Mouse (Mus musculus): ENCODE results near the gene 1700003E16Rik.

1700003E16Rik gene

DNA sequence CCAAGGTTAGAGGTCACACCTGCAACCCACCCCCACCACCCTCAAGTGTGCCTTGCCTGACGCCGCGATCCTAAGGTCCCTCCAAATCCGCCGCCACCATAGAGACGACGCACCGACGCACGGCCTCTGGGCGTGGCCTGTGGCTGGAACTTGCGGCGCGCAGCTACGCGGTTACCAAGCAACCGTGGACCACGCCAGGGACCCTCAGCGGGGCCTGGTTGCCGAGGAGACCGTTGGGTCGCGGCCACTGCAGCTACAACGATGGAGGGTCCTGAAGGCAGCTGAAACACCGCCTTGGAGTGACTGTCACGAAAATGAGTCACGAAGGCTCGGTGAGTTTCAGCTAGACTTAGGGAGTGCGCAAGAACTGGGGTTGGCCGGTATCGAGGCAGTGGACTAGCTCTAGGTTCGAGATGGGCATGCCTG lies at the start of gene 1700003E16Rik, which contains the start of gene Wdr54:
TSS of gene 1700003E16Rik (plus strand) at position 146 of the 426 bp plus-strand sequence.
TSS of gene Wdr54 (minus strand) at position 139 of the 426 bp plus-strand sequence.
- in situ Hi-C loops (cut with MseI, MboI): no loop called here

DNA sequence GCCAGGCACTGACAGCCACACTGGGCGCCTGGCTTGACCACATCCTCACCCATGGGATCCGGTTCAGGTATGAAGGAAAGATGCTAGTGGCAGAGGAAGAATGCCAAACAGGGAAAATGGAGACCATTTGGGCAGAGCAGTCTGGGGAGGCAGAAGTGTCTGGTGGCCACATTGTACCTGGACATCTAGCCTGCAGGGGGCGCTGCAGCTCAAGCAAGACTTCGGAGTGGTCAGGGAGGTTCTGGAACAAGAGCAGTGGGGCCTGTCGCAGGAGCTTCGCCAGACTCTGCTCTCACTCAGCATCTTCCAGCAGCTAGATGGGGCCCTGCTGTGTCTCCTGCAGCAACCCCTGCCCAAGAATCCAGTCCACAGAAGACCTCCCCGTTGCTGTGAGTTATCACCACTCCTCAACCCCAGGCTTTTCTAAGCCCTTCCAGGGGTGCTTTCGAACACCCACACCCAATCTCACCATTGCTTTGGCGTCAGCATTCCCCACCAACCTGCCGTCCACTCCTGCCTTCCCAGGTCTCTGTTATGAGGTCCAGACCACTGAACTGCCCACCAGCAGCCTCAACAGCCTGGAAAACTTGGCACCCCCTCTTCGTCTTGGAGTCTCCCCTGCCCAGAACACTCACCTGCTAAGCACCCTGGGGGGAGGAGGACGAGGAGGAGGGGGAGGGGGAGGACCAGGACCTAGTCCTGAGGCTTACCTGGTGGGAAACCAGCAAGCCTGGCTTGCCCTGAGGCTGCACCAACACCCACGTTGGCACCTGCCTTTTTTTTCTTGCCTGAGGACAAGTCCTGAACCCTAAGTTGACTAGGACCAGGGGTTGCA lies 48.4 kb upstream of the 1700003E16Rik start:
- in situ Hi-C loops (cut with MseI, MboI): no loop called here

- in situ Hi-C loops (cut with MseI, MboI): no loop called here
These were observed 47.2 kb upstream of the 1700003E16Rik start, which contains the start of gene Mrpl53 for GRCm38 (mm10) chr6:83108762-83109668. Gene Mrpl53 (plus strand): TSS chr6:83109040.

GRCm38 (mm10) chr6:83111510-83112136 lies 44.6 kb upstream of the 1700003E16Rik start:
- in situ Hi-C loops (cut with MseI, MboI): no loop called here

GRCm38 (mm10) chr6:83115011-83115671 lies 41.1 kb upstream of the 1700003E16Rik start, which contains the start of gene Mogs:
Gene Mogs (plus strand): TSS chr6:83115496.
- in situ Hi-C loops (cut with MseI, MboI): no loop called here

DNA sequence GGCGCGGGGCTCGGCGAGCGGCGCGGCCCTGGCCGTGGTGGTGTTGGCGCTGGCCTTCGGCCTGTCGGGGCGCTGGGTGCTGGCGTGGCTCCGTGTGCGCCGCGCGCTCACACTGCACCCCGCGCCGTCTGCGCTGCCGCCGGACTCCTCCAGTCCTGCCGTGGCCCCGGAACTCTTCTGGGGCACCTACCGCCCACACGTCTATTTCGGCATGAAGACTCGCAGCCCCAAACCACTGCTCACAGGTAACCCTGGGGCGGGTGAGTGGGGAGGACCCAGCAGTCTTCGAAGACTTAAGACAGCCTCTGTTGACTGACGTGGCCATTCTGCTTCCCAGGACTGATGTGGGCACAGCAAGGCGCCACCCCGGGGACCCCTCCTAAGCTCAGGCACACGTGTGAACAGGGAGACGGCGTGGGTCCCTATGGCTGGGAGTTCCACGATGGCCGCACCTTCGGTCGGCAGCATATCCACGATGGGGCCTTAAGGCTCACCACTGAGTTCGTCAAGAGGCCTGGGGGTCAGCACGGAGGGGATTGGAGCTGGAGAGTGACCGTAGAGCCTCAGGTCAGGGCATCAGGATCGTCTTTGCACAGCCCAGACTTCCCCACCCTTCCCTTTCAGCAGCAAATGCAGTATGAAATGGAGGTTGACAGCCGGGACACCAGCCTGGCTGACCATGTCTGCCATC lies 40.4 kb upstream of the 1700003E16Rik start:
- in situ Hi-C loops (cut with MseI, MboI): no loop called here

DNA sequence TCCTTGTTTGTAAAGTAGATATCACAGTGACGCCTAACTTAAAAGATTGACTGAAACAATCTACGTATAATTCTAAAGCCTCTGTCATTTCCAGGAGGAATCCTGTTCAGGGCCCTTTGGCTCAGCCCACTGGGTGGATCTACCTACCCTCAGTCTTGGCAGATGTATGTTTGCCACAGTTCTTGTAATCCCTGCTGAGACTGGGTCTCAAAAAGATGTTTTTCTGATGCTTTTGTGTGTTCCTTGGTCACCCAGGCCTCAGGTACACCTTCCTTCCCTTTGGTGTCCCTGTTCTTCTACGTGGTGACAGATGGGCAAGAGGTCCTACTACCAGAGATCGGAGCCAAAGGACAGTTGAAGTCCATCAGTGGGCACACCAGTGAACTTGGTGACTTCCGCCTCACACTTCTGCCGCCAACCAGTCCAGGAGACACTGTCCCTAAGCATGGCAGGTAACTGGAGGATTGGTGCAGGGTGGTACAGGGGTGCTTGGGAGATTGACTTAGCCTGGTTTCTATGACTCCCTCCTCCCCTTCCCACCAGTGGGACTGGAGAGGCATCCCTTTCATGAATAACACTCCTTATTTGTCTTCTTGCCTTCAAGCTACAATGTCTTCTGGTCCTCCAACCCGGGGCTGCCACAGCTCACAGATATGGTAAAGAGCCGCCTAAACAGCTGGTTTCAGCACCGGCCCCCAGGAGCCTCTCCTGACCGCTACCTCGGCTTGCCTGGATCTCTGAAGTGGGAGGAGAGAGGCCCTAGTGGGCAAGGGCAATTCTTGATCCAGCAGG lies 39.6 kb upstream of the 1700003E16Rik start:
- in situ Hi-C loops (cut with MseI, MboI): no loop called here

DNA sequence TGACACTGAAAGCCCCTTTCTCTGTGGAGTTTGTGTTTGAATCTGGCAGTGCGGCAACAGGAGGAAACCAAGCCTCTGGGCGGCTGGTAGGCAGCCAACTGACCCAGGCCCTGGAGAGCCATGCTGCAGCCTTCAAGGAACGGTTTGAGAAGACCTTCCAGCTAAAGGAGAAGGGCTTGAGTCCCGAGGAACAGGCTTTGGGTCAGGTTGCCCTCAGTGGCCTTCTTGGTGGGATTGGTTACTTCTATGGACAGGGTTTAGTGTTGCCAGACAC lies 39.1 kb upstream of the 1700003E16Rik start:
- in situ Hi-C loops (cut with MseI, MboI): no loop called here

DNA sequence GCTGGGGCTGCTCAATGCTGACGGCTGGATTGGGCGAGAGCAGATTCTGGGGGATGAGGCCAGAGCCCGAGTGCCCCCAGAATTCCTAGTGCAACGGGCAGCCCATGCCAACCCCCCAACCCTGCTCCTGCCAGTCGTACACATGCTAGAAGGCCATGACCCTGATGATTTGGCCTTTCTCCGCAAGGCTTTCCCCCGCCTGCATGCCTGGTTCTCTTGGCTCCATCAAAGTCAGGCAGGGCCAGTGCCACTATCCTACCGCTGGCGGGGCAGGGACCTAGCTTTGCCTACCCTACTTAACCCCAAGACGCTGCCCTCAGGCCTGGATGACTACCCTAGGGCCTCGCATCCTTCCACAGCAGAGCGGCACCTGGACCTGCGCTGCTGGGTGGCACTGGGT lies 38.6 kb upstream of the 1700003E16Rik start:
- in situ Hi-C loops (cut with MseI, MboI): no loop called here

DNA sequence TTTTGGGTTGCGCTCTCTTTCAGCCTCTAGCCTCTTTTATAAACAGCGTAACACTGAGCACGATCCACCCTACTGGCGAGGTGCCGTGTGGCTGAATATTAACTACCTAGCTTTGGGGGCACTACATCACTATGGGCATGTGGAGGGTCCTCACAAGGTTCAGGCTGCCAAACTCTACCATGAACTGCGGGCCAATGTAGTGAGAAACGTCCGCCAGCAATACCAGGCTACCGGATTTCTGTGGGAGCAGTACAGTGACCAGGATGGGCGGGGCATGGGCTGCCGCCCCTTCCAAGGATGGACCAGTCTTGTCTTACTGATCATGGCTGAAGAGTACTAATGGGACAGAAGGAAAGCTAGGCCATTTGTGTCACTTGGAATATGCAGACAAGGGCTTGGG lies 37.8 kb upstream of the 1700003E16Rik start:
- in situ Hi-C loops (cut with MseI, MboI): no loop called here

DNA sequence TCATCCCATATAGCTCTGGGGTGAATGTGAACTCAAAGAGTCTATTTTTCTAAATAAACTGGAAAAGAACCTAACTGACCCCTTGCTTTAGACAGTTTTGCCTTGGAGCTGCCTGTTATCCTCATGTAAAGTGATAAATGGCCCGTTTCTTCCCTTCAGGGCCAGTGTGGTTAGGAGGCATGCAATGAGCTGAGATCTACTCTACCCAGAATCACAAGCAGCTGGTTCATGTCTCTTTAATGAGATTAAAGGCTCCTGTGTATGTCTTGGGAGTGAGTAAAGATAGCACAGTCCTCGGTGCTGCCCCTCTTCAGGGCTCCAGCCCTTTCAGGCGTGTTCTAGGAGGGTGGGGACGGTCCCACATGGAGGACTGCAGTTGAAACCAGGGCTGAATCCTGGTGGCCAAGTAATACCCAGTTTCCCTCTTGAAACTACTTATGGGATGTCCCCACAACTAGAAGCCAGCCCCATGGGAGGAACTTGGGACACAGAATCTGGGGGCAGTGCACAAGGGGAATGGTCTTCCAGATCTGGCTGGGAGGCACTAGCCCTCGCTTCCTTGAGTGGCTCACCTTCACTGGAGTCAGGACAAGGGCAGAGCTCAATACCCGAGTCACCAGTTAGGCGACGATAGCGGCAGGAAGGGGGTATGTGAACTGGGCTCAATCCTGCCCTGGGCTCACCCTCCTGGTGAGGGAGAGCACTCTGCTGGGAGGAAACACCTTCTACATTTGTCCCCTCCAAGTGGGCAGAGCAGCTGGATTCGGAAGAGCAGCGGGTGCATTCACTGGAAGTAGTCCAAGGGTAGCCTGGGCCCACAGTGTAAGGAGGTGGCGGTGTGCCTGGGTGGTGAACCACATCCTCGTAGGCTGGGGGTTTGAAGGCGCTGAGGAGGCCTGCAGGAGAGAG lies 37.1 kb upstream of the 1700003E16Rik start:
- in situ Hi-C loops (cut with MseI, MboI): no loop called here

DNA sequence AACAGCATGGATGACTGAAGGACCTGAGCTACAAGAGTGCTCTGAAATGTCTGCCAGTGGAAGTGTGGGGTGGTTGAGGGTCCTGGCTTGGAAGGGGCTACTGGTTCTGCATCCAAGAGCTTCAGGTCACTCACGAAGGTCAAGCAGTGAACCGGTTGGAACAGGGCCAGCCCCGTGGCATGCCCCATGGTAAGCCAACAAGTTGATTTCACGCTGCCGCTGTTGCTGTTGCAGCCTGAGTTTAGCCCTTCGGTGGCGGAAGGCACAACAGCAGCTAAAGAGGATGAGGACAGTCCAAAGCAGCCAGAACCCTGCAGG lies 36.5 kb upstream of the 1700003E16Rik start:
- in situ Hi-C loops (cut with MseI, MboI): no loop called here

- in situ Hi-C loops (cut with MseI, MboI): no loop called here
These were observed 35.0 kb upstream of the 1700003E16Rik start, which contains the start of gene Wbp1 for GRCm38 (mm10) chr6:83120930-83121862. Gene Wbp1 (minus strand): TSS chr6:83121559.

DNA sequence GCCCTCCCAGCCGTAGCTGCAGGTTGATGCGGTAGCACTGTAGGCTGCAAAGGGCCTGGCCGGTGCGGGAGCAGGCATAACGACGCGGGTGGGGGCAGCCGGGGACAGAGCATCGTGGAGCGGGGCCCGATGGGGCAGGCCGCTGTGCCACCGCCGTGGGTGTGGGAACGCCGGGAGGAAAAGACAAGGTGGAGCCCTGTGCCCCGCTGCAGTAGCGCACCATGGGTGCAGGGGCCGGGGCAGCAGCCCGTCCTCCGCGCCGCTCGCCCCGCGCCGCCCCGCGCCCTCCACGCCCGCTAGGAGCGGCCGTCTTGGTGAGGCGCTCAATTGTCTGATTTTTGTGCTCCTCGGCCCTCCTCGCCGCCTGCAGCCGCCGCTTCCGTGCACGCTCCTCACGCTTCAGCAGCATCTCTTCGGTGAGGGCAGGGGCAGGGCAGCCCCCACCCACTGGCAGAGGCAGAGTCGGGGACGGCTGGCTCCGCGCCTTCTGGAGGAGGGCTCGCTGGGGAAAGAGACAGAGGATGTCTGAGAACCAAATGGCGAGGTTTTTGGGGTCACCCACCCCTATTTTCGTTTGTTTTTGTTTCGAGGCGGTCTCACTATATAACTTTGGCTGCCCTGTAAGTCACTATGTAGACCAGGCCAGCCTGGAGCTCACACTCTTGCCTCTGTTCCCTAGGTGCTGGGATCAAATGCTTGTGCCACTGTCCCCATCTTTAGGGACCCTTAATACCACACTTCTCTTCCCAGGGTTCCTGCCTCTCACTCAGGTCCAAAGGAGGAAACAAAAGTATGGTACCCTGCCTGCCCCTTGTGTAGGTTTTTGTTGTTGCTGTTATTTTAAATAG lies 34.1 kb upstream of the 1700003E16Rik start:
- in situ Hi-C loops (cut with MseI, MboI): no loop called here

DNA sequence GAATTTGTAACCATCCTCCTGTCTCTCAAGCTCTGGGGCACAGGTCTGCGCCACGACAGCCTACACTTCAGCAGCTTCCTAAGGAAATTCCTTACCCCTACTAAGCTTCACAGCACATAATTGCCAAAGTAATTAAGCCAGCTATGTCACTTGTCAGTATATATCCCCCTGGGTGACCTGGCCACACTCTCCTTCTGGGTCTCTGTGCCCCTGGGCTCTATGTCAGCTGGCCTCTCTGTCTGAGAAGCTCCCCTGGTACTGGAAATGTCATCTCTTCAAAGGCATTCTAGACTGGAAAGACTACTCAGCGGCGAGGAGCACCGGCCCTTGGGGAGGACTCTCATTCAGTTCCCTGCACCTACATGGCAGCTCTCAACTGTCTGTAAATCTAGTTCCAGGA lies 33.2 kb upstream of the 1700003E16Rik start:
- in situ Hi-C loops (cut with MseI, MboI): no loop called here

DNA sequence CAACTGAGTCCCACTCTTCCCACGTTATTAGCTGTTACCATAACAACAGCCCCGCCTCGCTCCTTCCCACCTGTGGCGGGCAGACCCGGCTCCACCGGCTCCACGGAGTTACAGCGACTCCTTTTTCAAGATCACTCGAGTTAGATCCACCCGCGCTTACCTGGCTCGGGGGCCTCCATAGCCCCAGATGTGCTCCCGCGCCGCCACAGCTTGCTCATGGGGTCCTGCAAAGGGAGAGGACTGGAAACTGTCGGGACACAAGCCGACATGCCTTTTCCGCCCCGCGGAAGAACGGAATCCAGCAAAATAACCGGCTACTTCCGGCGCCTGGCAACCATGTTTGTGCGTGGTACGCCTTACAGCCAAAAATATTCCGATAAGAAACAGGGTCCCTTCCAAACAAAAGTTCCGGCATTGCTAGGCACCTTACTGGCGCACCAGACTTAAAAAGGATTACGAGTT lies 31.3 kb upstream of the 1700003E16Rik start:
- in situ Hi-C loops (cut with MseI, MboI): no loop called here

- in situ Hi-C loops (cut with MseI, MboI): no loop called here
These were observed 30.9 kb upstream of the 1700003E16Rik start, which contains the start of gene Ino80b for GRCm38 (mm10) chr6:83125331-83125730. Gene Ino80b (minus strand): TSS chr6:83125431.
